Mouse (Mus musculus): ENCODE results near the gene Rnf5.

DNA sequence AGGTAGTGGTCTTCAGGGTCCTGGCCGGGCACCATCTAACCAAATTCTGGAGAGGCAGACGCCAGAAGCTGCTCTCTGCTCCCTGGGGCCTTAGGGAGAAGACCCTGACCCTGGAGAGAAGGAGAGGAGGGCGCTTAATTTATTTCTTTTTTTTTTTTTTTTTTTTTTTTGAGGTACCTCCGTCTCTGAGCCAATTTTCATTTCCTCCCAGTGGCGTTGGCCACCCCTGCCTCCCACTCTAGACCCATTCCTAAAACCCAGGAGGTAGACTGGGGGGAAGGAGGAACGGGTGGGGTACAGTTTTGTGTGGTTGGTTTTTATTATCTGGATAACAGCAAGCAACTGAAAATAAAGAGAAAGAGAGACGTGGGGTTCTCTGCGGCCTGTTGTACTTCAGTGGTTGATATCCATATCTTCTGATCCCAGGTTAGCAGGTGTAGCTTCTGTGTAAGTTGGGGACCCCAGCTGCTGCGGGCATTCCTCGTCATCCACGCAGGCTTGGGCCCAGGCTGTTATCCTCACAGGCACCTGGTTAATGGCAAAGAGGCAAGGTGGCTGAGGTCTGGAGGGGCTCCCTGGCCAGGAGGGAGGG lies 9.7 kb upstream of the Rnf5 start:
- no peak for TF ChIP-seq CHD2 (IDR thresholded peaks at IDR 0.05; ENCODE audit: low read depth, low read length)
- TF ChIP-seq MAFK (IDR thresholded peaks at IDR 0.05; ENCODE audit: insufficient read depth, low read depth, low read length), result no peak

Measured in ES-E14 (cell line).